In the genomic region with DNA sequence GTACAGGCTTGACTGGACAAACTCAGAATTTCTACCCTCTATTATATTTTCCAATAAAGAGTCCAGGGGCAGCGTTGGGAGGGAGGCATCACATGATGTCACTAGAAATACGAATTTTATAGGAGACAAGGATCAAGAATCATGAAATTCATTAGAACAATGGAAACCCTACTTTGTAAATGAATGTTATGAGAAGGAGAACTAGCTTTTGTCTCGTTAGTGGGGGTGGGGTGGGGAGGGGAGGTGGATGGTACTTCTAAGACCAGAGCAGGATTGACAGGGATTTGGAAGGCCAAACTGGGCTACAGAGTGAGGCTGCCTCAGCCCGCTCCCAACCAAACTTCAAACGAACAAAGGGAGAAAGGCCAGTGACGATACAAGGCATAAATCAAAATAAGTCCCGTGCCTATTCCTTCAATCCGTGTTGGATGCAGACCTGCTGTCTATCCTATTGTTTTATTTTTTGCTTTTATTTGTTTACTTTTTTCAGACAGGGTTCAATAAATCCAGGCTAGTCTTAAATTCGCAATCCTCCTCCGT, we compare ENCODE assay signal across 8 mouse cellular contexts. TPM values are rescaled to one million over a fixed set of nuclear protein-coding genes. Genes with fewer than 3 reads are reported as not detected.
DNase-seq lines count a peak whose midpoint lies in the region; TF ChIP-seq lines count a peak whose summit lies in the region.

No protein-coding gene starts in this region.

- TF ChIP-seq POLR2A in lung, adult 2 months (IDR thresholded peaks at IDR 0.05; ENCODE audit: borderline replicate concordance, extremely low read depth, low read depth, low read length), result no peak

- no peaks in the 10 kb centered on the region for H3K9me3 ChIP-seq in limb, embryonic 10.5 days (replicated peaks)

- H3K27ac ChIP-seq in limb, embryonic 10.5 days, result peak overlapping the region; percentile 94

- H3K4me3 ChIP-seq in lung, adult 2 months (replicated peaks; ENCODE audit: extremely low read depth, low read depth, low read length), result peak overlapping the region; percentile 92
- H3K4me3 ChIP-seq in limb, embryonic 10.5 days, result peak overlapping the region; percentile 83

- DNase-seq in lung, adult 2 months, result no peak
- DNase-seq in lung, postnatal 25 days (ENCODE audit: low spot score), result no peak
- DNase-seq in embryo, embryonic 9.5 days (ENCODE audit: extremely low spot score), result peak; percentile 40
- no peak for DNase-seq in limb, embryonic 10.5 days (ENCODE audit: low spot score)
- DNase-seq in retina, embryonic 14.5 days (ENCODE audit: low spot score), result peak; percentile 43
- DNase-seq in spleen, postnatal 36 days (ENCODE audit: low spot score in 2 of 2), result no peak
- DNase-seq in adrenal gland, postnatal 10 days, result no peak
- DNase-seq in left cerebral cortex, postnatal 36 days (ENCODE audit: low spot score in 2 of 2), result no peak

- TF ChIP-seq CTCF in lung, adult 2 months (IDR thresholded peaks at IDR 0.05; ENCODE audit: insufficient read depth, low read length), result no peak

- intact Hi-C loops in left cerebral cortex, postnatal 36 days (cut with DNase I), result no loop called here

- no peaks in the 10 kb centered on the region for H3K27me3 ChIP-seq in limb, embryonic 10.5 days (ENCODE audit: low read depth, poor library complexity, severe bottlenecking)

- H3K4me1 ChIP-seq in lung, adult 2 months (ENCODE audit: control insufficient read depth, insufficient read depth, low read length), result peaks cover 11% of the 10 kb centered on the region
- H3K4me1 ChIP-seq in limb, embryonic 10.5 days, result peaks cover 27% of the 10 kb centered on the region

- H3K36me3 ChIP-seq in limb, embryonic 10.5 days, result peaks cover 43% of the 10 kb centered on the region

- WGBS in lung, adult 2 months, result 2% methylated on average over 10 of the region's 10 CpGs
- WGBS in limb, embryonic 10.5 days, result 9% methylated on average over 10 of the region's 10 CpGs

RNA-seq across cellular contexts. Expression of a gene that starts 0.9 kb away (rescaled TPM):
- 572 and 1,005 TPM in 2 replicates for polyA plus RNA-seq in lung, adult 2 months (2012; rRNA removed)
- 55.9 and 62.5 TPM in 2 replicates for polyA plus RNA-seq in limb, embryonic 10.5 days (2016; fragmentation: Nextera tagmentation; extraction: Ambion mirVana)
- 10 to 100 TPM; 65.4 to 69.5 TPM for total RNA-seq in adrenal gland, postnatal 10 days (2021)
- 10 to 100 TPM; 28.4 to 28.8 TPM for total RNA-seq in left cerebral cortex, postnatal 36 days (2021)

RNA-seq across cellular contexts. Expression of a gene that starts 1.0 kb away (rescaled TPM):
- polyA plus RNA-seq in lung, adult 2 months (2012; rRNA removed), result 28.0 and 34.2 TPM in 2 replicates
- 118 and 137 TPM in 2 replicates for polyA plus RNA-seq in limb, embryonic 10.5 days (2016; fragmentation: Nextera tagmentation; extraction: Ambion mirVana)
- 100 to 1,000 TPM in 1 of 2 experiments, 10 to 100 TPM in 1; 94.6 to 121 TPM for total RNA-seq in adrenal gland, postnatal 10 days (2021)
- 10 to 100 TPM; 52.5 to 58.6 TPM for total RNA-seq in left cerebral cortex, postnatal 36 days (2021)

Comparison
In these comparisons a context has a peak if more than half of its experiments do, and no peak if none do; other contexts are left out.
1. DNase-seq: peak in embryo, embryonic 9.5 days (single experiment) and retina, embryonic 14.5 days (single experiment); none in lung, adult 2 months (single experiment), lung, postnatal 25 days (single experiment), limb, embryonic 10.5 days (single experiment), spleen, postnatal 36 days (0 of 2), adrenal gland, postnatal 10 days (single experiment) and left cerebral cortex, postnatal 36 days (0 of 2).